Mouse (Mus musculus) intestine, postnatal 0 days (tissue): ENCODE measurements at regions not wholly inside any gene's neighbourhood (a gene's known extent, or its start where the extent isn't known, plus 50 kb on each side); places are given as distances from the start of the nearest gene placed in this dataset.

Experiments used
- ATAC-seq: fragments of 200-750 bp; cut with Nextera tagmentation; 2 replicates; pipeline ENCODE4 v1.8.0; 2017; ENCODE audit warnings: mild to moderate bottlenecking, moderate TSS enrichment, moderate library complexity
- H3K27ac ChIP-seq: fragments of 300-500 bp; sonication (generic); 2 replicates; pipeline ENCODE4 v1.5.1; 2014; ENCODE audit warnings: mild to moderate bottlenecking, low read depth, low read length, moderate library complexity
- H3K27me3 ChIP-seq: fragments of 300-500 bp; sonication (generic); replicated peaks from 2 replicates; pipeline ENCODE4 v1.6.1; 2014; ENCODE audit warnings: low read length, mixed read lengths; ENCODE audit not compliant: control insufficient read depth, insufficient read depth
- H3K36me3 ChIP-seq: fragments of 300-500 bp; sonication (generic); 2 replicates; pipeline ENCODE4 v1.6.1; 2014; ENCODE audit warnings: mild to moderate bottlenecking, moderate library complexity; ENCODE audit not compliant: control insufficient read depth, insufficient read depth
- H3K4me1 ChIP-seq: fragments of 300-500 bp; sonication (generic); replicated peaks from 2 replicates; pipeline ENCODE4 v1.6.1; 2014; ENCODE audit warnings: antibody characterized with exemption, low read length, mixed read lengths; ENCODE audit not compliant: control insufficient read depth, insufficient read depth
- H3K4me2 ChIP-seq: fragments of 300-500 bp; sonication (generic); replicated peaks from 2 replicates; pipeline ENCODE4 v1.6.1; 2014; ENCODE audit warnings: low read depth, mild to moderate bottlenecking, moderate library complexity
- H3K4me3 ChIP-seq: fragments of 300-500 bp; sonication (generic); 2 replicates; pipeline ENCODE4 v1.5.1; 2014; ENCODE audit warnings: low read depth, low read length
- H3K9ac ChIP-seq: fragments of 300-500 bp; sonication (generic); 2 replicates; pipeline ENCODE4 v1.6.1; 2014; ENCODE audit warnings: mild to moderate bottlenecking, low read depth, low read length
- H3K9me3 ChIP-seq: fragments of 300-500 bp; sonication (generic); 2 replicates; pipeline ENCODE4 v1.6.1; 2016; ENCODE audit warnings: mixed run types; ENCODE audit not compliant: control insufficient read depth
- CTCF ChIP-seq: sonication (generic); IDR thresholded peaks from 2 replicates; pipeline ENCODE4 v1.5.1; 2016; ENCODE audit warnings: low read depth, mild to moderate bottlenecking, control low read depth, antibody characterized with exemption, moderate library complexity
- WGBS: fragments of 180-500 bp; shearing (Covaris S2); extraction: QIAGEN DNeasy Blood & Tissue Kit; methylation state at CpG from one replicate; pipeline ENCODE4 v1.1.7; 2014; 5-methylcytosine and 5-hydroxymethylcytosine counted together

GRCm38 (mm10) chr3:105375820-105376219 is 76.3 kb upstream of the Kcnd3 start:
- ATAC-seq: no peak
- TF ChIP-seq CTCF: no peak
- Histone ChIP-seq H3K4me2 (no peak overlapping the region), H3K27ac (no peak overlapping the region), H3K36me3 (no peaks in the 10 kb centered on the region), H3K27me3 (no peaks in the 10 kb centered on the region), H3K9ac (no peak overlapping the region), H3K4me3 (no peak overlapping the region), H3K4me1 (no peaks in the 10 kb centered on the region), H3K9me3 (no peaks in the 10 kb centered on the region)
- WGBS: 77% methylated on average over 7 of the region's 7 CpGs

- TF ChIP-seq CTCF: no peak
- Histone ChIP-seq H3K4me2 (no peak overlapping the region), H3K36me3 (no peaks in the 10 kb centered on the region), H3K27ac (no peak overlapping the region), H3K9me3 (no peaks in the 10 kb centered on the region), H3K9ac (no peak overlapping the region), H3K4me3 (no peak overlapping the region), H3K27me3 (no peaks in the 10 kb centered on the region), H3K4me1 (no peaks in the 10 kb centered on the region)
- ATAC-seq: no peak
- 85% methylated on average over 5 of the region's 5 CpGs for WGBS
Observed at GRCm38 (mm10) chr3:105376346-105376745, 75.8 kb upstream of the Kcnd3 start.

- Histone ChIP-seq H3K27ac (no peak overlapping the region), H3K36me3 (no peaks in the 10 kb centered on the region), H3K9ac (no peak overlapping the region), H3K4me1 (no peaks in the 10 kb centered on the region), H3K4me2 (no peak overlapping the region), H3K4me3 (no peak overlapping the region), H3K9me3 (no peaks in the 10 kb centered on the region), H3K27me3 (no peaks in the 10 kb centered on the region)
- no peak for TF ChIP-seq CTCF
- ATAC-seq: no peak
- 91% methylated on average over 4 of the region's 4 CpGs for WGBS
Observed at GRCm38 (mm10) chr3:105380818-105381217, 71.3 kb upstream of the Kcnd3 start.

- H3K4me2 ChIP-seq: no peak overlapping the region
- H3K36me3 ChIP-seq: no peaks in the 10 kb centered on the region
- no peak overlapping the region for H3K27ac ChIP-seq
- no peak for ATAC-seq
- no peak for TF ChIP-seq CTCF
- H3K4me1 ChIP-seq: no peaks in the 10 kb centered on the region
- H3K4me3 ChIP-seq: no peak overlapping the region
- no peaks in the 10 kb centered on the region for H3K9me3 ChIP-seq
- WGBS: 41% methylated on average over 8 of the region's 8 CpGs
- H3K9ac ChIP-seq: no peak overlapping the region
- no peaks in the 10 kb centered on the region for H3K27me3 ChIP-seq
Observed at GRCm38 (mm10) chr3:105392611-105393514, 59.3 kb upstream of the Kcnd3 start.
